Mouse (Mus musculus) mature B cell (primary cell): ENCODE data around the gene Vwce.

Source experiments
- in situ Hi-C: fragments of 300-500 bp; cut with MboI; formaldehyde crosslinking; loops from 2 replicates; pipeline ENCODE4 v1.14.3; 2019

The Vwce gene

GRCm38 (mm10) chr19:10689470-10690166, 55.6 kb downstream of the Vwce start:
- in situ Hi-C loops, result no loop called here

GRCm38 (mm10) chr19:10690336-10690735, 56.3 kb downstream of the Vwce start:
- in situ Hi-C loops, result no loop called here

- in situ Hi-C loops, result no loop called here
Observed at GRCm38 (mm10) chr19:10691121-10691520, 57.1 kb downstream of the Vwce start.

GRCm38 (mm10) chr19:10691660-10692059, 57.6 kb downstream of the Vwce start:
- in situ Hi-C loops, result no loop called here

GRCm38 (mm10) chr19:10692361-10692760, 58.3 kb downstream of the Vwce start:
- in situ Hi-C loops, result no loop called here

- in situ Hi-C loops, result no loop called here
Observed at GRCm38 (mm10) chr19:10693926-10694682, 60.1 kb downstream of the Vwce start.

- in situ Hi-C loops, result no loop called here
Observed at GRCm38 (mm10) chr19:10695801-10696200, 61.8 kb downstream of the Vwce start.

- in situ Hi-C loops, result no loop called here
Observed at GRCm38 (mm10) chr19:10698131-10698991, 64.3 kb downstream of the Vwce start.

- in situ Hi-C loops, result no loop called here
Observed at GRCm38 (mm10) chr19:10699851-10700250, 65.8 kb downstream of the Vwce start.

GRCm38 (mm10) chr19:10701013-10701726, 67.2 kb downstream of the Vwce start:
- in situ Hi-C loops, result no loop called here

- in situ Hi-C loops, result no loop called here
Observed at GRCm38 (mm10) chr19:10702125-10702524, 68.1 kb downstream of the Vwce start.

GRCm38 (mm10) chr19:10703470-10703869, 69.5 kb downstream of the Vwce start:
- in situ Hi-C loops, result no loop called here

- in situ Hi-C loops, result no loop called here
Observed at GRCm38 (mm10) chr19:10707087-10707875, 73.3 kb downstream of the Vwce start.

- in situ Hi-C loops, result no loop called here
Observed at GRCm38 (mm10) chr19:10707881-10708280, 73.9 kb downstream of the Vwce start.

- in situ Hi-C loops, result no loop called here
Observed at GRCm38 (mm10) chr19:10708900-10709299, 74.9 kb downstream of the Vwce start.

- in situ Hi-C loops, result loop anchor here (10.0 kb wide), 1 partner anchor 245 kb away; no protein-coding TSS in a partner anchor
Observed at GRCm38 (mm10) chr19:10709360-10710087, 75.5 kb downstream of the Vwce start.

GRCm38 (mm10) chr19:10710088-10710511, 76.1 kb downstream of the Vwce start:
- in situ Hi-C loops, result loop anchor here (10.0 kb wide), 1 partner anchor 245 kb away; no protein-coding TSS in a partner anchor

GRCm38 (mm10) chr19:10710751-10711150, 76.7 kb downstream of the Vwce start:
- in situ Hi-C loops, result loop anchor here (10.0 kb wide), 1 partner anchor 244 kb away; no protein-coding TSS in a partner anchor

GRCm38 (mm10) chr19:10712194-10712593, 78.2 kb downstream of the Vwce start:
- in situ Hi-C loops, result loop anchor here (10.0 kb wide), 1 partner anchor 243 kb away; no protein-coding TSS in a partner anchor

- in situ Hi-C loops, result loop anchor here (10.0 kb wide), 1 partner anchor 242 kb away; no protein-coding TSS in a partner anchor
Observed at GRCm38 (mm10) chr19:10712646-10713045, 78.6 kb downstream of the Vwce start.
